Mouse (Mus musculus) thymus, adult 2 months (tissue): ENCODE measurements around the gene Nme7.

Experiments
- CTCF ChIP-seq: fragments of 200-500 bp; IDR thresholded peaks from 2 replicates; pipeline ENCODE4 v1.5.1; 2012; ENCODE audit warnings: mild to moderate bottlenecking, control low read depth, low read length, moderate library complexity, borderline replicate concordance; ENCODE audit not compliant: control insufficient read depth, poor library complexity, insufficient read depth; ENCODE audit errors: extremely low read depth
- POLR2A ChIP-seq: fragments of 200-500 bp; IDR thresholded peaks from 2 replicates; pipeline ENCODE4 v1.6.1; 2012; ENCODE audit warnings: mild to moderate bottlenecking, low read length, control low read depth, moderate library complexity; ENCODE audit not compliant: control insufficient read depth, poor library complexity, insufficient read depth; ENCODE audit errors: extremely low read depth

DNA sequence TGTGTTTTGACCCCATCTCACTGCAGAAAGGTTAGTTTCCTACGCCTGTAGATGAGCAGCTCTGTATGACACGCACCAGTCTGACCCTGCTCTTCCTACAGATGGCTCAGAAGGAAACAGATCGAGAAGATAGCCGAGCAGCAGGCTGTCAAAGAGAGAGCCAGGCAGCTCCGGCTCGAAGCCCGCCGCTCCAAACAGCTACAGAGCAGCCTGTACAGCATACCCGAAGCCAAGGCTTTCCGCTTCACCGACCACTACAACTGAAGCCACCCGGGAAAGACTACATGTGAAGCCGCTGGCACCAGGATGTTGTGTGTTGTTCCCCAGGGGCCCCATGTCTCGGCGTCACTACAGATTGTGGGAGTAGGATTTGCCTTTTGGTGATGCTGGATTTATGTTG, 16.5 kb upstream of the Nme7 start:
- TF ChIP-seq CTCF, result no peak
- no peak for TF ChIP-seq POLR2A
